Mouse (Mus musculus): ENCODE data around the gene Tnk1.
"Not testable (repeated sequence)": the region's sequence is repeated elsewhere in the genome, so short reads cannot be mapped to it uniquely, and the experiment has no call there.

DNA sequence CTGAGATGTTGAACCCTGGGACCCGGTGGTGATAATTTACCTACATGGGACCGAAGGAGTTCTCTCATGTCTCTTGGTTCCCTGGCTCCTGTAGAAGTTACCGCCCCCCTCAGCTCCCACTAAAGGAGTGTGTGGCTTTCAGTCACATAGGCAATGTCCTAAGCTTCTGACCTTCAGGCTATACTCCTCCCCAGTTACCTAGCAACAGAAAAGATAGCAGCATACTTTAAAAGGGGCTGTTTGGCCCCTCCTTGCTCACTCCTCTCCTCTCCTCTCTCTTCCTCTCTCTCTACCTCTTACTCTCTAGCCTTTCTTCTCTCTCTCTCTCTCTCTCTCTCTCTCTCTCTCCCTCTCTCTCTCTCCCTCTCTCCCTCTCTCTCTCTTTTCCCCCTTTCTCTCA lies 5.2 kb upstream of the Tnk1 start:
- TF ChIP-seq EP300, CTCF (IDR thresholded peaks at IDR 0.05; ENCODE audit: low read depth): not testable (repeated sequence)
